Mouse (Mus musculus) liver, embryonic 14.5 days (tissue): ENCODE results near the gene Txndc9. TPM values are rescaled to one million over a fixed set of nuclear protein-coding genes. Genes with fewer than 3 reads are reported as not detected.

Experiments
- ATAC-seq: fragments of 200-750 bp; cut with Nextera tagmentation; 2 replicates; pipeline ENCODE4 v1.8.0; 2017; ENCODE audit warnings: moderate number of reproducible peaks, mild to moderate bottlenecking, moderate library complexity; ENCODE audit not compliant: insufficient read depth
- DNase-seq, 3 experiments: peaks; one replicate each; pipeline ENCODE4 v3.0.0-alpha.2; 2012 to 2013; ENCODE audit warnings: low read depth in 3 of 3, low spot score in 3 of 3
- H3K27ac ChIP-seq: fragments of 300-500 bp; sonication (generic); 2 replicates; pipeline ENCODE4 v1.5.1; 2014; ENCODE audit warnings: moderate library complexity, mild to moderate bottlenecking, control low read depth, inconsistent platforms
- H3K27me3 ChIP-seq: fragments of 300-500 bp; sonication (generic); 2 replicates; pipeline ENCODE4 v1.6.1; 2014; ENCODE audit warnings: mild to moderate bottlenecking, low read length, moderate library complexity; ENCODE audit not compliant: control insufficient read depth, insufficient read depth
- H3K36me3 ChIP-seq: fragments of 300-500 bp; sonication (generic); replicated peaks from 2 replicates; pipeline ENCODE4 v1.6.1; 2014; ENCODE audit warnings: low read depth; ENCODE audit not compliant: control insufficient read depth, insufficient read depth
- H3K4me1 ChIP-seq, 2 experiments: fragments of 200-500 bp in 1 of 2; fragments of 300-500 bp in 1 of 2; sonication (generic) in 1 of 2; replicated peaks; 2 replicates each; pipeline ENCODE4 v1.6.1; 2012 to 2014; ENCODE audit warnings: antibody characterized with exemption in 1 of 2, inconsistent platforms in 1 of 2, low read length in 1 of 2; ENCODE audit not compliant: control insufficient read depth in 2 of 2, insufficient read depth in 2 of 2
- H3K4me2 ChIP-seq: fragments of 300-500 bp; sonication (generic); 2 replicates; pipeline ENCODE4 v1.6.1; 2014; ENCODE audit warnings: low read depth, mild to moderate bottlenecking, control low read depth, moderate library complexity
- H3K4me3 ChIP-seq, 2 experiments: fragments of 200-500 bp in 1 of 2; fragments of 300-500 bp in 1 of 2; sonication (generic) in 1 of 2; 2 replicates each; pipeline ENCODE4 v1.5.1; 2012 to 2014; ENCODE audit warnings: low read depth in 2 of 2, low read length in 2 of 2, mild to moderate bottlenecking in 2 of 2, control low read depth in 1 of 2, inconsistent platforms in 1 of 2, moderate library complexity in 1 of 2; ENCODE audit not compliant: insufficient read depth in 1 of 2
- H3K9ac ChIP-seq: fragments of 300-500 bp; sonication (generic); replicated peaks from 2 replicates; pipeline ENCODE4 v1.6.1; 2014; ENCODE audit warnings: mild to moderate bottlenecking, control low read depth, moderate library complexity
- H3K9me3 ChIP-seq: fragments of 300-500 bp; sonication (generic); 2 replicates; pipeline ENCODE4 v1.6.1; 2016; ENCODE audit warnings: low read length, mixed read lengths; ENCODE audit not compliant: control insufficient read depth
- CTCF ChIP-seq: IDR thresholded peaks from 2 replicates; pipeline ENCODE4 v1.5.1; 2016; ENCODE audit warnings: antibody characterized with exemption, low read depth, control low read depth
- EP300 ChIP-seq: IDR thresholded peaks from 2 replicates; pipeline ENCODE4 v1.6.1; 2016; ENCODE audit warnings: antibody characterized with exemption, low read depth
- WGBS: fragments of 180-500 bp; shearing (Covaris S2); extraction: QIAGEN DNeasy Blood & Tissue Kit; methylation state at CpG from one replicate; pipeline ENCODE4 v1.1.7; 2014; ENCODE audit not compliant: insufficient replicate concordance; 5-methylcytosine and 5-hydroxymethylcytosine counted together
- polyA plus RNA-seq, 2 experiments: library from polyadenylated mRNA; depleted of rRNA in 1 of 2; stranded (reverse) in 1 of 2; unstranded in 1 of 2; fragments of >200 nt; fragmentation: Nextera tagmentation in 1 of 2; extraction: Ambion mirVana in 1 of 2; gene quantifications; 2 replicates each; pipeline versions ENCODE4 v1.2.1 to v1.2.3; 2012 to 2014

Txndc9 gene
- polyA plus RNA-seq, 2 experiments: 20.5 to 65.9 TPM

DNA sequence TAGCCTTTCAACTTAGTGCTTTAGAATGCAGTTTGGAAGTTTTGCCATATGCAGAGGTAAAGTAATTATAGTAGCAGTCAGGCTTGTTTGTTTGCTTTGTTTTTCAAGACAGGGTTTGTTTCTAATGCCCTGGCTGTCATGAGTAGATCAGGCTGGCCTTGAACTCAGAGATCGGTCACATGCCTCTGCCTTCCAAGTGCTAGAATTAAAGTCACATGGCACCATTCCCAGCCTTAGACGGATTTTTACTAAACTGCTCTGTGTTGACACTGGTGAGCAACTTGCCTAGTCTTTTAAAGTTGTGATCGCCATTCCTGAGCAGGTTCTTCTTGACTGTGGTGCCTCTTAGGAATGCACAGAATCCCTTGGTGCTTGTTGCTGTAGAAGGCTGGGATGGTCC lies 9.0 kb upstream of the Txndc9 start:
- Histone ChIP-seq H3K27me3 (no peaks in the 10 kb centered on the region), H3K27ac (no peak overlapping the region; the same call in 1 of the 2 replicates), H3K4me3 (no peak overlapping the region), H3K4me1 (peaks cover 46 to 52% of the 10 kb centered on the region in 2 experiments), H3K9me3 (no peaks in the 10 kb centered on the region), H3K9ac (no peak overlapping the region), H3K36me3 (no peaks in the 10 kb centered on the region; the same call in 1 of the 2 replicates), H3K4me2 (no peak overlapping the region)
- TF ChIP-seq CTCF: no peak
- TF ChIP-seq EP300: no peak
- 71% methylated on average over 3 of the region's 3 CpGs for WGBS
- ATAC-seq: no peak
- DNase-seq: no peak

GRCm38 (mm10) chr1:38003046-38003445 lies 5.4 kb upstream of the Txndc9 start:
- Histone ChIP-seq H3K4me3 (no peak overlapping the region), H3K9ac (no peak overlapping the region), H3K27ac (no peak overlapping the region), H3K36me3 (no peaks in the 10 kb centered on the region; the same call in 1 of the 2 replicates), H3K27me3 (no peaks in the 10 kb centered on the region), H3K4me1 (peaks cover 31 to 44% of the 10 kb centered on the region in 2 experiments), H3K4me2 (no peak overlapping the region), H3K9me3 (no peaks in the 10 kb centered on the region)
- DNase-seq: no peak
- WGBS: 59% methylated on average over 3 of the region's 3 CpGs
- ATAC-seq: no peak
- TF ChIP-seq CTCF: no peak
- no peak for TF ChIP-seq EP300

DNA sequence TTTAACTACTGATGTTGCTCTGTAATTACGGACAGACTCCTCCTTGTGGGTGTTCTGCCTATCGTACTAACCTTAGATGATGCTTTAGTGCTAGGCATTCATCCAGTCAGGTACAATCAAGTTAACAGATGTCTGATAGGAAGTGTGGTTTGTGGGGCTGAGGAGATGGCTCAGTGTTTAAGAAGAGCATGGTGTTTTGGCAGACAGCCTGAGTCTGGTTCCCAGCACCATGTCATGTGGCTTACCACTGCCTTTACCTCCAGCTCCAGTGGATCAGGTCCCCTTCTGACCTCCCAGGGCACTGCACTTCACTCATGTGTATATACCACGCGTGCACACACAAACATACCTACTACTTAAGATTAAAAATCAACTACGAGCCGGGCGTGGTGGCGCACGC lies 4.3 kb upstream of the Txndc9 start:
- Histone ChIP-seq H3K27ac (no peak overlapping the region; the same call in 1 of the 2 replicates), H3K9me3 (no peaks in the 10 kb centered on the region), H3K36me3 (no peaks in the 10 kb centered on the region; the same call in 1 of the 2 replicates), H3K4me3 (no peak overlapping the region), H3K4me1 (peaks cover 24 to 35% of the 10 kb centered on the region in 2 experiments), H3K4me2 (peak overlapping the region; percentile 33; the same call in 1 of the 2 replicates), H3K27me3 (no peaks in the 10 kb centered on the region), H3K9ac (no peak overlapping the region)
- 84% methylated on average over 9 of the region's 9 CpGs for WGBS
- no peak for ATAC-seq
- DNase-seq: no peak
- TF ChIP-seq CTCF (0 out of 2 replicates have a peak, but pooled peaks have one; percentile 7), EP300 (no peak)

DNA sequence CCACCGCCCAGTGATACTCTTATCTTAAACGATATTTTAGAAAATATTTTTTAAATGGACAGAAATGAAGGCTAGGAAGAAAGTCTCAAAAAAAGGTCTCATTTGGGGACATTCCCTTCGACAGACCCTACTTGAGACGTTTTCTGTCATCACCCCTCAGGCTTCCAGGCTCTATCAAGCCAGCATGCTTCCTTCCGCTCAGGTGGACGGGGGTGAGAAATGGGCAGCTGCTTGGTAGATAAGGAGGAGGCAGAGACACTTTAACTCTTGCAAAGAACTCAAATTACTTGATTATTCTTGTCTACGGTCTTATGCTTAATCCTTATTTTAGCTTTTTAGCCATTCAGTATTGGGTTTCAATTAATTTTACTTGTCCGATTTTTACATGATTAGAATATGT lies 3.2 kb upstream of the Txndc9 start:
- TF ChIP-seq CTCF: no peak
- no peak for TF ChIP-seq EP300
- peaks cover 25 to 35% of the 10 kb centered on the region in 2 experiments for H3K4me1 ChIP-seq
- WGBS: 32% methylated on average over 8 of the region's 8 CpGs
- no peaks in the 10 kb centered on the region for H3K27me3 ChIP-seq
- H3K9ac ChIP-seq: peak overlapping the region; percentile 23
- peak overlapping the region; percentile 53 for H3K4me2 ChIP-seq
- ATAC-seq (no peak), DNase-seq (no peak)
- H3K36me3 ChIP-seq: no peaks in the 10 kb centered on the region; the same call in 1 of the 2 replicates
- H3K9me3 ChIP-seq: no peaks in the 10 kb centered on the region
- peak overlapping the region; percentile 33; the same call in 1 of the 2 replicates for H3K27ac ChIP-seq
- H3K4me3 ChIP-seq: 0 out of 4 replicates have a peak overlapping the region, but pooled peaks of 1 of the 2 experiments have one; percentile 10

- Histone ChIP-seq H3K27ac (peak overlapping the region; percentile 87), H3K36me3 (peaks cover 13% of the 10 kb centered on the region), H3K4me3 (peak overlapping the region; percentile 88 to 94), H3K9me3 (no peaks in the 10 kb centered on the region), H3K4me1 (peaks cover 26 to 35% of the 10 kb centered on the region in 2 experiments), H3K9ac (peak overlapping the region; percentile 94), H3K27me3 (no peaks in the 10 kb centered on the region), H3K4me2 (peak overlapping the region; percentile 87)
- DNase-seq: peak; percentile 70 to 80 (median 74)
- no peak for ATAC-seq
- 10% methylated on average over 3 of the region's 3 CpGs for WGBS
- TF ChIP-seq EP300 (peak; percentile 76), CTCF (no peak)
Measured at GRCm38 (mm10) chr1:37999552-37999951, 1.9 kb upstream of the Txndc9 start.
